Mouse (Mus musculus) kidney, adult 10 weeks (tissue): Measurements from ENCODE around the gene Meox2. TPM values are rescaled to one million over a fixed set of nuclear protein-coding genes. Genes with fewer than 3 reads are reported as not detected.

Experiments used
- polyA plus RNA-seq: library from polyadenylated mRNA; stranded (reverse); fragments of 350-450 nt; fragmentation: Illumina TruSeq; extraction: RNeasy Lipid Tissue Mini Kit (QIAGEN cat#74804); gene quantifications from one replicate; pipeline ENCODE4 v1.2.3, GENCODE M21; 2014; ENCODE audit warnings: low read depth, low replicate concordance

Meox2 gene
- polyA plus RNA-seq: 1.6 TPM

GRCm38 (mm10) chr12:37108390-37108738, at the start of gene Meox2:
TSS of gene Meox2 (plus strand) at chr12:37108540.

Other genes with a start within 250 kb of the Meox2 start
- 36.5 TPM for gene Agmo, start 133.1 kb downstream of the Meox2 start, polyA plus RNA-seq